Mouse (Mus musculus): ENCODE results near the gene Notch1. TPM values are rescaled to one million over a fixed set of nuclear protein-coding genes. Genes with fewer than 3 reads are reported as not detected.
A peak's percentile ranks its signal among the peaks of the same experiment; 100 is the strongest.

The Notch1 gene
- polyA plus RNA-seq, 1 experiment: 16.3 TPM

DNA sequence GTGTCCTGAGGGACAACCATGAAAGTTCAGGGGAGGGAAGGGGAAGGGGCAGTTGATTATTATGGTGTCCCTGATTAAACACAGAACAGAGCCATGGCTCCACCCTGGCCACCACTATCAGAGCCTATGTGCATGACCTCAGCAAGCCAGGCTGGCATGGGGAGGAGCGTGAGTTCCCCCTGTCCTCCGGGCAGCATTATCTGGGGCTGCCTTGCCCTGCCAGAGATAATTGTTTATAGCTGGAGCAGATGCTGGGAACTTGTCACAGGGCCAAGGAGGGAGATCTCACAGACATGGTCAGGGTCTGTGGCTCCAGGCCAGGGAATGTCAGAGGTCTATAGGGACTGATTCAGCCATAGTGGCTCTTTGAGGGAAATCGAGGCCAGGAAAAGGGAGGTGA lies 34.3 kb upstream of the Notch1 start:
- no peaks in the 10 kb centered on the region for H3K36me3 ChIP-seq (ENCODE audit: control insufficient read depth, insufficient read depth)
- H3ac ChIP-seq (ENCODE audit: control insufficient read depth, insufficient read length): no peak overlapping the region
- H3K4me2 ChIP-seq (ENCODE audit: low read depth): no peak overlapping the region
- TF ChIP-seq MYOD1 (IDR thresholded peaks at IDR 0.05; ENCODE audit: control insufficient read depth in 1 of 3, insufficient read length in 2 of 3, low read depth in 2 of 3) (no peak), CEBPB (IDR thresholded peaks at IDR 0.05; ENCODE audit: insufficient read depth, poor library complexity, severe bottlenecking) (no peak), E2F4 (IDR thresholded peaks at IDR 0.05; ENCODE audit: insufficient read depth) (no peak), TCF3 (IDR thresholded peaks at IDR 0.05; ENCODE audit: insufficient read length, low read depth) (no peak), MAX (IDR thresholded peaks at IDR 0.05; ENCODE audit: low read depth) (no peak), SRF (IDR thresholded peaks at IDR 0.05; ENCODE audit: control insufficient read depth, insufficient read length, low read depth) (no peak), TCF12 (IDR thresholded peaks at IDR 0.05; ENCODE audit: insufficient read depth, poor library complexity, severe bottlenecking) (no peak), POLR2A (IDR thresholded peaks at IDR 0.05; ENCODE audit: insufficient read length, low read depth) (no peak)
- no peak overlapping the region for H3K4me3 ChIP-seq
- H3K27me3 ChIP-seq (ENCODE audit: control insufficient read depth, insufficient read depth, insufficient read length): no peaks in the 10 kb centered on the region
- H3K79me2 ChIP-seq (ENCODE audit: control insufficient read depth, insufficient read depth): no peaks in the 10 kb centered on the region

DNA sequence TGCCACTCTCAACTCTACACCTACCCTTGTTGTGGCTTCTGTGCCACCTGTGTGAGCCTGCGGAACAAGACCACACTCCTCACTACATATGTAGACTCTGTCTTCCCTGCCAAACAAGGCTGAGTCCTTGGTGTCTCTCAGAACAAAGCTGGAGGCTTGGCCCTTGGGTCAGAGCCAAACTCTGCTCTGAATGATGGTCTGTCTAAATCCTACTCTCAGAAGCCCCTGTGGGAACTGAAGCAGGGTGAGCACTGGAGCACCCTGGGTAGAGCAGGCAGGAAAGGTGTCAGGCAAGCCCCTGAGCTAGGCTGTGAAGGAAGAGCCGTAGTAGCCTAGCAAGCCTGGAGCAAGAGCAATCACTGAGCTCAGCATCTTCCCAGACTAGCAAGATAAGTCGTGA lies 33.7 kb upstream of the Notch1 start:
- H3K79me2 ChIP-seq (ENCODE audit: control insufficient read depth, insufficient read depth): no peaks in the 10 kb centered on the region
- TF ChIP-seq TCF12 (IDR thresholded peaks at IDR 0.05; ENCODE audit: insufficient read depth, poor library complexity, severe bottlenecking) (no peak), USF1 (IDR thresholded peaks at IDR 0.05; ENCODE audit: low read depth) (no peak), TCF3 (IDR thresholded peaks at IDR 0.05; ENCODE audit: insufficient read length, low read depth) (no peak), CEBPB (IDR thresholded peaks at IDR 0.05; ENCODE audit: insufficient read depth, poor library complexity, severe bottlenecking) (no peak), POLR2A (IDR thresholded peaks at IDR 0.05; ENCODE audit: insufficient read length, low read depth) (no peak), MYOD1 (IDR thresholded peaks at IDR 0.05; ENCODE audit: control insufficient read depth in 1 of 3, insufficient read length in 2 of 3, low read depth in 2 of 3) (no peak), SRF (IDR thresholded peaks at IDR 0.05; ENCODE audit: control insufficient read depth, insufficient read length, low read depth) (no peak)
- no peaks in the 10 kb centered on the region for H3K27me3 ChIP-seq (ENCODE audit: control insufficient read depth, insufficient read depth, insufficient read length)
- no peak overlapping the region for H3ac ChIP-seq (ENCODE audit: control insufficient read depth, insufficient read length)
- H3K36me3 ChIP-seq (ENCODE audit: control insufficient read depth, insufficient read depth): no peaks in the 10 kb centered on the region
- H3K4me3 ChIP-seq: no peak overlapping the region
- no peak overlapping the region for H3K4me2 ChIP-seq (ENCODE audit: low read depth)

DNA sequence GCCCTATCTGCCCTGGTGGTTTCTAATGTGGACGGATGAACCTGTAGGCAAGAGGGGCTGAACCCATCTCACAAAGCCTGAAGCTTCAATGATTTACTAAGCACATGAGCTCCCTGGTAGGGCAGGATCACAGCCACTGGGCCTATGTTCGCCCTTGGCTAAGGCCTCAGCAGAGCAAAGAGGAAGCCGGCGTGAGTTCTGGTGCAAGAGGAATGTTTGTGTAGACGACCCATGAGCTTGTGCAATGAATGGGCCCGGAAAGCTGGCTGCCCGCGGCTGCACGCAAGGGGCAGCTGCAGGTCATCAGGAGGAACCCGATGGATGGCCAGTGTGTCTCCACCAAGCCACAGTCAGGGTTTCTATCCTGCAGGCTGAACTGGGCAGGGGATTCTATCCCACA lies 33.3 kb upstream of the Notch1 start:
- TF ChIP-seq MYOG (IDR thresholded peaks at IDR 0.05; ENCODE audit: control insufficient read depth in 1 of 3, insufficient read depth in 1 of 3, insufficient read length in 2 of 3, low read depth in 2 of 3) (peak in 1 of 3 experiments; percentile 31), MAX (IDR thresholded peaks at IDR 0.05; ENCODE audit: low read depth) (no peak), USF1 (IDR thresholded peaks at IDR 0.05; ENCODE audit: low read depth) (no peak), REST (IDR thresholded peaks at IDR 0.05; ENCODE audit: insufficient read depth, insufficient read length) (no peak)
- no peak overlapping the region for H3ac ChIP-seq (ENCODE audit: control insufficient read depth, insufficient read length)
- H3K4me2 ChIP-seq (ENCODE audit: low read depth): no peak overlapping the region
- no peak overlapping the region for H3K4me3 ChIP-seq
- H3K27me3 ChIP-seq (ENCODE audit: control insufficient read depth, insufficient read depth, insufficient read length): no peaks in the 10 kb centered on the region
- H3K79me2 ChIP-seq (ENCODE audit: control insufficient read depth, insufficient read depth): no peaks in the 10 kb centered on the region
- no peaks in the 10 kb centered on the region for H3K36me3 ChIP-seq (ENCODE audit: control insufficient read depth, insufficient read depth)

DNA sequence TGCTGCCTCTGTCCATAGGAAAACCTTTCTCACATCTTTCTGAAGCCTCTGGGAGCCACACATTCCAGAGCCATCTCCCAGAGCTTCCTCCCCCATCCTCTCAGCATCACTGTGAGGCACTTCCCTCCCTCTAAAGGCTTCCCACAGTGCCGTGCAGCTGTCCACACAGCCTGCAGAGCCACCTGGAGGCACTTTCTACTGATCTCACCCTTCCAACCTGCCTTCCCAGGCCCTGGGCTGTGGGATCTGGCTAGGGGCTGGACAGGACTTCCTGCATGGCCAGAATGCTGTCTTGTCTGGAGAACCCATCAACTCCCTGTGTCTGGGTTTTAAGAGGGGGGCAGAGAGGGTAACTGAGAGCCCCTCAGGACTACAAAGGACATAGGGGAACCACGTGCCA lies 31.0 kb upstream of the Notch1 start:
- H3K79me2 ChIP-seq (ENCODE audit: control insufficient read depth, insufficient read depth): no peaks in the 10 kb centered on the region
- H3K4me2 ChIP-seq (ENCODE audit: low read depth): no peak overlapping the region
- peak in 1 of 3 experiments; percentile 59 for TF ChIP-seq MYOG (IDR thresholded peaks at IDR 0.05; ENCODE audit: control insufficient read depth in 1 of 3, insufficient read depth in 1 of 3, insufficient read length in 2 of 3, low read depth in 2 of 3)
- TF ChIP-seq MYOD1 (IDR thresholded peaks at IDR 0.05; ENCODE audit: control insufficient read depth in 1 of 3, insufficient read length in 2 of 3, low read depth in 2 of 3): peak in 1 of 3 experiments; percentile 57
- no peak for TF ChIP-seq E2F4 (IDR thresholded peaks at IDR 0.05; ENCODE audit: insufficient read depth)
- H3K27me3 ChIP-seq (ENCODE audit: control insufficient read depth, insufficient read depth, insufficient read length): no peaks in the 10 kb centered on the region
- no peak overlapping the region for H3ac ChIP-seq (ENCODE audit: control insufficient read depth, insufficient read length)
- no peak overlapping the region for H3K4me3 ChIP-seq
- H3K36me3 ChIP-seq (ENCODE audit: control insufficient read depth, insufficient read depth): no peaks in the 10 kb centered on the region

DNA sequence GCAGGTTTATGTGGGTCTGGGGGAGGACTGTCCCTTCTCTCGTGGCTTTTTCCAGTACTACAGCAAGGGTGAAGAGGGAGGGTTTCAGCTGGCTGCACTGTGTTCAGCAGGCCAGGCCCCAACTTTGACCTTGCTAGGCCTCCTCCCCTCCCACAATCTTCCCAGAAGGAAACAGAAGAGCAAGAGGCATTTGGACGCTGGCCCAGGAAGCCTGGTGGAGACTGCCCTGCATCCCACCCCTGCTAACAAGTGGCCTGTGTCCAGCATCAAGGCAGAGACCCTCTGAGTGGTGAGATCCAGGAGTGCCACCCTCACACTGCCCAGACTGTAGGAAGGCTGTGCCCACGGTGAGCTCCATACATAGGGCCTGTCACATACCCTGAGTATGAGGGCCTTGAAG lies 27.8 kb upstream of the Notch1 start:
- Histone ChIP-seq H3K27me3 (ENCODE audit: control insufficient read depth, insufficient read depth, insufficient read length) (no peaks in the 10 kb centered on the region), H3ac (ENCODE audit: control insufficient read depth, insufficient read length) (no peak overlapping the region), H3K4me3 (no peak overlapping the region), H3K79me2 (ENCODE audit: control insufficient read depth, insufficient read depth) (no peaks in the 10 kb centered on the region), H3K4me2 (ENCODE audit: low read depth) (no peak overlapping the region), H3K36me3 (ENCODE audit: control insufficient read depth, insufficient read depth) (no peaks in the 10 kb centered on the region)
- no peak for TF ChIP-seq SRF (IDR thresholded peaks at IDR 0.05; ENCODE audit: control insufficient read depth, insufficient read length, low read depth)
- TF ChIP-seq POLR2A (IDR thresholded peaks at IDR 0.05; ENCODE audit: insufficient read length, low read depth): no peak
- TF ChIP-seq MYOG (IDR thresholded peaks at IDR 0.05; ENCODE audit: control insufficient read depth in 1 of 3, insufficient read depth in 1 of 3, insufficient read length in 2 of 3, low read depth in 2 of 3): no peak

- H3K4me2 ChIP-seq (ENCODE audit: low read depth): peak overlapping the region; percentile 63
- no peaks in the 10 kb centered on the region for H3K79me2 ChIP-seq (ENCODE audit: control insufficient read depth, insufficient read depth)
- no peaks in the 10 kb centered on the region for H3K36me3 ChIP-seq (ENCODE audit: control insufficient read depth, insufficient read depth)
- H3ac ChIP-seq (ENCODE audit: control insufficient read depth, insufficient read length): no peak overlapping the region
- no peak overlapping the region for H3K4me3 ChIP-seq
- no peaks in the 10 kb centered on the region for H3K27me3 ChIP-seq (ENCODE audit: control insufficient read depth, insufficient read depth, insufficient read length)
- TF ChIP-seq MYOD1 (IDR thresholded peaks at IDR 0.05; ENCODE audit: control insufficient read depth in 1 of 3, insufficient read length in 2 of 3, low read depth in 2 of 3) (peak in 2 of 3 experiments; percentile 52 to 55), POLR2AphosphoS2 (IDR thresholded peaks at IDR 0.05; ENCODE audit: insufficient read length, low read depth) (no peak), CEBPB (IDR thresholded peaks at IDR 0.05; ENCODE audit: insufficient read depth, poor library complexity, severe bottlenecking) (no peak), MAX (IDR thresholded peaks at IDR 0.05; ENCODE audit: low read depth) (no peak)
Measured at GRCm38 (mm10) chr2:26543768-26544167, 27.3 kb upstream of the Notch1 start.
